ENCODE assay signal across 7 mouse cellular contexts in genomic region chr5:146231655-146231996, GRCm38 (mm10). TPM values are rescaled to one million over a fixed set of nuclear protein-coding genes. Genes with fewer than 3 reads are reported as not detected.
DNase-seq lines count a peak whose midpoint lies in the region; ATAC-seq and TF ChIP-seq lines count a peak whose summit lies in the region.

No protein-coding gene starts in this region.

- H3K9ac ChIP-seq in forebrain, embryonic 16.5 days (replicated peaks; ENCODE audit: low read depth, low read length): peak overlapping the region; percentile 86
- H3K9ac ChIP-seq in kidney, postnatal 0 days (ENCODE audit: low read depth, low read length): peak overlapping the region; percentile 91

- H3K4me2 ChIP-seq in forebrain, embryonic 16.5 days (ENCODE audit: low read length): peak overlapping the region; percentile 72
- peak overlapping the region; percentile 80 for H3K4me2 ChIP-seq in kidney, postnatal 0 days (ENCODE audit: low read length)

- TF ChIP-seq CTCF in kidney, postnatal 0 days (IDR thresholded peaks at IDR 0.05; ENCODE audit: low read depth): no peak

- H3K36me3 ChIP-seq in forebrain, embryonic 16.5 days (ENCODE audit: control insufficient read depth, insufficient read depth): no peaks in the 10 kb centered on the region
- H3K36me3 ChIP-seq in kidney, postnatal 0 days (ENCODE audit: insufficient read depth, low read length): no peaks in the 10 kb centered on the region
- H3K36me3 ChIP-seq in macrophage (ENCODE audit: inconsistent target): no peaks in the 10 kb centered on the region

- peaks cover 50% of the 10 kb centered on the region for H3K79me2 ChIP-seq in macrophage (ENCODE audit: inconsistent target)

- H3K9me3 ChIP-seq in forebrain, embryonic 16.5 days (ENCODE audit: control insufficient read depth, low read length): no peaks in the 10 kb centered on the region
- H3K9me3 ChIP-seq in kidney, postnatal 0 days (replicated peaks; ENCODE audit: low read length): no peaks in the 10 kb centered on the region

- no peak; the same call in 1 of the 2 replicates for ATAC-seq in forebrain, embryonic 16.5 days
- no peak for ATAC-seq in kidney, postnatal 0 days (replicated peaks; ENCODE audit: low FRiP score, low read depth)

- H3K27me3 ChIP-seq in forebrain, embryonic 16.5 days (replicated peaks; ENCODE audit: control insufficient read depth, insufficient read depth, low read length): no peaks in the 10 kb centered on the region
- H3K27me3 ChIP-seq in kidney, postnatal 0 days (ENCODE audit: insufficient read depth, low read length): no peaks in the 10 kb centered on the region

- peak overlapping the region; percentile 81 for H3K4me3 ChIP-seq in forebrain, embryonic 16.5 days (replicated peaks; ENCODE audit: low read length)
- H3K4me3 ChIP-seq in kidney, postnatal 0 days (replicated peaks; ENCODE audit: low read depth, low read length): peak overlapping the region; percentile 84
- peak overlapping the region; percentile 71 for H3K4me3 ChIP-seq in macrophage (ENCODE audit: inconsistent target)

- peak overlapping the region; percentile 99 for H3K27ac ChIP-seq in forebrain, embryonic 16.5 days (ENCODE audit: low read length)
- H3K27ac ChIP-seq in kidney, postnatal 0 days: peak overlapping the region; percentile 90
- H3K27ac ChIP-seq in macrophage: peak overlapping the region; percentile 44

- peaks cover 17% of the 10 kb centered on the region for H3K4me1 ChIP-seq in forebrain, embryonic 16.5 days (replicated peaks; ENCODE audit: control insufficient read depth, insufficient read depth, low read length)
- H3K4me1 ChIP-seq in kidney, postnatal 0 days (replicated peaks; ENCODE audit: insufficient read depth, low read length): peaks cover 11% of the 10 kb centered on the region; the same call in 1 of the 2 replicates

- WGBS in forebrain, embryonic 16.5 days: under 1% methylated on average over 19 of the region's 19 CpGs
- under 1% methylated on average over 19 of the region's 19 CpGs for WGBS in kidney, postnatal 0 days
- under 1% methylated on average over 17 of the region's 19 CpGs for WGBS in macrophage (ENCODE audit: missing documents)

- DNase-seq in right cerebral cortex, adult 18-20 months: peak; percentile 37
- no peak for DNase-seq in right cerebral cortex, postnatal 25 days
- peak; percentile 61 for DNase-seq in cerebellum, adult 11-12 months
- DNase-seq in kidney, postnatal 0 days (ENCODE audit: low spot score): peak; percentile 28
- peak; percentile 56 to 59 for DNase-seq in spleen, postnatal 10 days (ENCODE audit: low spot score in 2 of 2)

RNA-seq across cellular contexts. Expression of gene Cdk8, which starts 0.6 kb away (rescaled TPM):
- polyA plus RNA-seq in forebrain, embryonic 16.5 days (2015; fragmentation: Nextera tagmentation; extraction: Ambion mirVana): 16.3 and 18.0 TPM in 2 replicates
- 18.1 and 18.6 TPM in 2 replicates for polyA plus RNA-seq in kidney, postnatal 0 days (2015; fragmentation: Nextera tagmentation; extraction: Ambion mirVana)
- 100 to 1,000 TPM in 14 of 26 experiments, 10 to 100 TPM in 12; 44.3 to 144 (median 110) TPM for total RNA-seq in macrophage (2018; cell fraction: chromatin; rRNA removed)
- total RNA-seq in macrophage (2018; cell fraction: cytosol; rRNA removed): 10 to 100 TPM; 11.0 to 25.7 (median 18.9) TPM
- total RNA-seq in macrophage (2018; cell fraction: nucleus; rRNA removed): 100 to 1,000 TPM in 7 of 26 experiments, 10 to 100 TPM in 19; 31.3 to 127 (median 68.4) TPM
- polyA plus RNA-seq in macrophage (2018): 17.2 to 24.0 TPM (median 17.3 TPM) in 3 replicates

RNA-seq across cellular contexts. Expression of gene Rnf6, which starts 10.3 kb away (rescaled TPM):
- 32.2 and 33.2 TPM in 2 replicates for polyA plus RNA-seq in forebrain, embryonic 16.5 days (2015; fragmentation: Nextera tagmentation; extraction: Ambion mirVana)
- 54.6 and 63.2 TPM in 2 replicates for polyA plus RNA-seq in kidney, postnatal 0 days (2015; fragmentation: Nextera tagmentation; extraction: Ambion mirVana)
- 100 to 1,000 TPM in 6 of 26 experiments, 10 to 100 TPM in 20; 51.3 to 115 (median 93.9) TPM for total RNA-seq in macrophage (2018; cell fraction: chromatin; rRNA removed)
- total RNA-seq in macrophage (2018; cell fraction: cytosol; rRNA removed): 10 to 100 TPM; 34.4 to 46.2 (median 38.6) TPM
- 10 to 100 TPM; 44.1 to 96.5 (median 70.3) TPM for total RNA-seq in macrophage (2018; cell fraction: nucleus; rRNA removed)
- polyA plus RNA-seq in macrophage (2018): 26.2 to 32.5 TPM (median 27.2 TPM) in 3 replicates

RNA-seq across cellular contexts. Expression of gene 1700001J03Rik, which starts 46.5 kb away (rescaled TPM):
- polyA plus RNA-seq in forebrain, embryonic 16.5 days (2015; fragmentation: Nextera tagmentation; extraction: Ambion mirVana): not detected in 2 replicates
- 0.26 and 0.32 TPM in 2 replicates for polyA plus RNA-seq in kidney, postnatal 0 days (2015; fragmentation: Nextera tagmentation; extraction: Ambion mirVana)
- total RNA-seq in macrophage (2018; cell fraction: chromatin; rRNA removed): 1 to 10 TPM in 22 of 26 experiments, not detected in 4; 1.3 to 7.5 (median 2.5) TPM
- not detected for total RNA-seq in macrophage (2018; cell fraction: cytosol; rRNA removed)
- 1 to 10 TPM in 19 of 26 experiments, under 1 TPM in 1, not detected in 6; 0.89 to 5.5 (median 2.2) TPM for total RNA-seq in macrophage (2018; cell fraction: nucleus; rRNA removed)
- polyA plus RNA-seq in macrophage (2018): 0.22 TPM in 1 of 3 replicates, not detected in the others

Comparison
In these comparisons a context has a peak if more than half of its experiments do, and no peak if none do; other contexts are left out.
1. H3K27ac ChIP-seq: peak in every context shown above with its lines; median percentile 99 in forebrain, embryonic 16.5 days; 90 in kidney, postnatal 0 days; 44 in macrophage.